Mouse (Mus musculus): Measurements from ENCODE around the gene Ydjc.

The Ydjc gene

GRCm38 (mm10) chr16:17144339-17144738, at the start of gene Ydjc:
Gene Ydjc (plus strand): TSS chr16:17144621.
- no peak for DNase-seq (ENCODE audit: low spot score)

GRCm38 (mm10) chr16:17096938-17097337, 47.5 kb upstream of the Ydjc start:
- DNase-seq (ENCODE audit: low spot score): no peak

- peak; percentile 89 for DNase-seq (ENCODE audit: low spot score)
These were observed 41.7 kb upstream of the Ydjc start for GRCm38 (mm10) chr16:17102630-17103220.

- peak; percentile 74 for DNase-seq (ENCODE audit: low spot score)
These were observed 39.8 kb upstream of the Ydjc start for GRCm38 (mm10) chr16:17104600-17104999.

- DNase-seq (ENCODE audit: low spot score): peak; percentile 87
These were observed 33.4 kb upstream of the Ydjc start, which contains the start of gene Ppil2 for GRCm38 (mm10) chr16:17110771-17111743. Gene Ppil2 (minus strand): TSS chr16:17111257.

- no peak for DNase-seq (ENCODE audit: low spot score)
These were observed 27.1 kb upstream of the Ydjc start for GRCm38 (mm10) chr16:17117309-17117799.

GRCm38 (mm10) chr16:17121569-17121968, 22.9 kb upstream of the Ydjc start:
- DNase-seq (ENCODE audit: low spot score): no peak

- DNase-seq (ENCODE audit: low spot score): no peak
These were observed 20.1 kb upstream of the Ydjc start for GRCm38 (mm10) chr16:17124119-17124870.

- peak; percentile 58 for DNase-seq (ENCODE audit: low spot score)
These were observed 19.4 kb upstream of the Ydjc start, which contains the start of gene 2610318N02Rik for GRCm38 (mm10) chr16:17124871-17125520. Gene 2610318N02Rik (minus strand): TSS chr16:17125167.

- DNase-seq (ENCODE audit: low spot score): peak; percentile 82
These were observed 17.1 kb upstream of the Ydjc start for GRCm38 (mm10) chr16:17127292-17127691.

GRCm38 (mm10) chr16:17131191-17132088, 13.0 kb upstream of the Ydjc start:
- DNase-seq (ENCODE audit: low spot score): no peak

- peak; percentile 97 for DNase-seq (ENCODE audit: low spot score)
These were observed 12.1 kb upstream of the Ydjc start, which contains the start of gene Sdf2l1 for GRCm38 (mm10) chr16:17132089-17132905. Gene Sdf2l1 (minus strand): TSS chr16:17132383.

- DNase-seq (ENCODE audit: low spot score): no peak
These were observed 11.6 kb upstream of the Ydjc start for GRCm38 (mm10) chr16:17132906-17133200.

- no peak for DNase-seq (ENCODE audit: low spot score)
These were observed 7.1 kb upstream of the Ydjc start for GRCm38 (mm10) chr16:17137355-17137754.

- DNase-seq (ENCODE audit: low spot score): peak; percentile 90
These were observed 2.4 kb downstream of the Ydjc start, which contains the start of gene Ccdc116 for GRCm38 (mm10) chr16:17146772-17147235. Gene Ccdc116 (minus strand): TSS chr16:17147229.

- no peak for DNase-seq (ENCODE audit: low spot score)
These were observed 3.0 kb downstream of the Ydjc start for GRCm38 (mm10) chr16:17147391-17147929.

- no peak for DNase-seq (ENCODE audit: low spot score)
These were observed 3.7 kb downstream of the Ydjc start for GRCm38 (mm10) chr16:17148084-17148483.

GRCm38 (mm10) chr16:17150520-17151258, 6.3 kb downstream of the Ydjc start:
- no peak for DNase-seq (ENCODE audit: low spot score)

Measured in adipocyte (in vitro differentiated cells).